Mouse (Mus musculus) bone marrow macrophage, adult 2 months (primary cell): Measurements from ENCODE around the gene Kdm7a. TPM values are rescaled to one million over a fixed set of nuclear protein-coding genes. Genes with fewer than 3 reads are reported as not detected.

Experiments used
- H3K27ac ChIP-seq: 2 replicates; pipeline ENCODE4 v1.5.1; 2012; ENCODE audit warnings: low read depth, low read length; ENCODE audit not compliant: insufficient read depth
- H3K4me1 ChIP-seq: 2 replicates; pipeline ENCODE4 v1.6.1; 2012; ENCODE audit warnings: low read length; ENCODE audit not compliant: control insufficient read depth, insufficient read depth
- H3K4me3 ChIP-seq: 2 replicates; pipeline ENCODE4 v1.5.1; 2012; ENCODE audit warnings: mild to moderate bottlenecking, low read length, moderate library complexity; ENCODE audit not compliant: insufficient read depth
- CTCF ChIP-seq: IDR thresholded peaks from 2 replicates; pipeline ENCODE4 v1.5.1; 2012; ENCODE audit warnings: low read depth, mild to moderate bottlenecking, low read length, moderate library complexity
- POLR2A ChIP-seq: IDR thresholded peaks from 2 replicates; pipeline ENCODE4 v1.6.1; 2012; ENCODE audit warnings: mild to moderate bottlenecking, low read depth, low read length, borderline replicate concordance
- polyA plus RNA-seq: library from polyadenylated mRNA; stranded (reverse); fragments of >200 nt; gene quantifications from 2 replicates; pipeline ENCODE4 v1.2.4, GENCODE M21; 2012; ENCODE audit not compliant: missing spikeins, insufficient read depth, insufficient read length

Kdm7a gene
- polyA plus RNA-seq, 1 experiment, result 29.3 TPM

GRCm38 (mm10) chr6:39169089-39169488 is 37.5 kb downstream of the Kdm7a start:
- Histone ChIP-seq H3K4me3 (no peak overlapping the region), H3K4me1 (no peaks in the 10 kb centered on the region), H3K27ac (no peak overlapping the region)
- TF ChIP-seq POLR2A (no peak), CTCF (no peak)

GRCm38 (mm10) chr6:39164891-39165290 is 41.7 kb downstream of the Kdm7a start:
- no peaks in the 10 kb centered on the region for H3K4me1 ChIP-seq

GRCm38 (mm10) chr6:39161975-39162374 is 44.6 kb downstream of the Kdm7a start:
- Histone ChIP-seq H3K4me3 (no peak overlapping the region), H3K27ac (no peak overlapping the region), H3K4me1 (no peaks in the 10 kb centered on the region)
- TF ChIP-seq POLR2A (no peak), CTCF (no peak)

More at GRCm38 (mm10) chr6:39164891-39165290, 41.7 kb downstream of the Kdm7a start:
- Histone ChIP-seq H3K4me3 (no peak overlapping the region), H3K27ac (no peak overlapping the region)
- no peak for TF ChIP-seq CTCF
- no peak for TF ChIP-seq POLR2A

GRCm38 (mm10) chr6:39146041-39146440 is 60.5 kb downstream of the Kdm7a start:
- Histone ChIP-seq H3K27ac (no peak overlapping the region), H3K4me3 (no peak overlapping the region), H3K4me1 (peaks cover 4% of the 10 kb centered on the region)
- TF ChIP-seq POLR2A (no peak), CTCF (no peak)

- no peak overlapping the region for H3K4me3 ChIP-seq
- H3K27ac ChIP-seq, result no peak overlapping the region
- H3K4me1 ChIP-seq, result no peaks in the 10 kb centered on the region
- no peak for TF ChIP-seq POLR2A
- no peak for TF ChIP-seq CTCF
Measured at GRCm38 (mm10) chr6:39132556-39132955, 74.0 kb downstream of the Kdm7a start.

GRCm38 (mm10) chr6:39131480-39131879 is 75.1 kb downstream of the Kdm7a start:
- TF ChIP-seq CTCF (no peak), POLR2A (no peak)
- no peak overlapping the region for H3K27ac ChIP-seq

GRCm38 (mm10) chr6:39124719-39125118 is 81.9 kb downstream of the Kdm7a start:
- Histone ChIP-seq H3K4me1 (peaks cover 12% of the 10 kb centered on the region), H3K4me3 (no peak overlapping the region), H3K27ac (no peak overlapping the region)
- TF ChIP-seq POLR2A (no peak), CTCF (no peak)

More at GRCm38 (mm10) chr6:39131480-39131879, 75.1 kb downstream of the Kdm7a start:
- no peak overlapping the region for H3K4me3 ChIP-seq
- H3K4me1 ChIP-seq, result no peaks in the 10 kb centered on the region

- TF ChIP-seq CTCF, result no peak
- TF ChIP-seq POLR2A, result no peak
- peak overlapping the region; percentile 81 for H3K27ac ChIP-seq
- peaks cover 25% of the 10 kb centered on the region for H3K4me1 ChIP-seq
- H3K4me3 ChIP-seq, result 0 out of 2 replicates have a peak overlapping the region, but pooled peaks have one; percentile 25
Measured at GRCm38 (mm10) chr6:39120685-39121084, 85.9 kb downstream of the Kdm7a start.

- Histone ChIP-seq H3K4me3 (peak overlapping the region; percentile 72), H3K4me1 (peaks cover 25% of the 10 kb centered on the region), H3K27ac (peak overlapping the region; percentile 74)
- TF ChIP-seq CTCF (no peak), POLR2A (no peak)
Measured at GRCm38 (mm10) chr6:39118456-39118881, 88.1 kb downstream of the Kdm7a start.

GRCm38 (mm10) chr6:39117584-39118455 is 88.8 kb downstream of the Kdm7a start, which contains the start of gene Parp12:
Parp12 (minus strand) TSS chr6:39118349.
- peak within 1 kb of the TSS; percentile 81 for H3K27ac ChIP-seq
- H3K4me3 ChIP-seq, result peak within 1 kb of the TSS; percentile 72
- no peak for TF ChIP-seq POLR2A
- TF ChIP-seq CTCF, result no peak
- H3K4me1 ChIP-seq, result peaks cover 25% of the 10 kb centered on the region

- Histone ChIP-seq H3K27ac (no peak overlapping the region), H3K4me3 (no peak overlapping the region), H3K4me1 (peaks cover 18% of the 10 kb centered on the region)
- TF ChIP-seq CTCF (no peak), POLR2A (no peak)
Measured at GRCm38 (mm10) chr6:39115438-39115837, 91.2 kb downstream of the Kdm7a start.
